Mouse (Mus musculus) ES-E14 (cell line): ENCODE results near the gene Fads1. TPM values are rescaled to one million over a fixed set of nuclear protein-coding genes. Genes with fewer than 3 reads are reported as not detected.

ENCODE experiments used
- DNase-seq: peaks from one replicate; pipeline ENCODE4 v3.0.0-alpha.2; 2013; ENCODE audit warnings: low read depth, low spot score
- H3K27ac ChIP-seq: 2 replicates; pipeline ENCODE4 v1.5.1; 2012; ENCODE audit warnings: low read depth, mild to moderate bottlenecking, low read length, moderate library complexity, mixed read lengths; ENCODE audit not compliant: poor library complexity, insufficient read depth, severe bottlenecking
- H3K36me3 ChIP-seq: 2 replicates; pipeline ENCODE4 v1.6.1; 2012; ENCODE audit warnings: mild to moderate bottlenecking, low read length, moderate library complexity, mixed read lengths; ENCODE audit not compliant: control insufficient read depth, poor library complexity, insufficient read depth, severe bottlenecking
- H3K4me1 ChIP-seq, 2 experiments: fragments of 150-350 bp in 1 of 2; sonication (generic) in 1 of 2; 2 replicates each; pipeline ENCODE4 v1.6.1; 2012; ENCODE audit warnings: low read length in 2 of 2, mild to moderate bottlenecking in 1 of 2, mixed read lengths in 1 of 2; ENCODE audit not compliant: control insufficient read depth in 2 of 2, insufficient read depth in 2 of 2, poor library complexity in 1 of 2
- H3K4me3 ChIP-seq, 2 experiments: fragments of 150-350 bp in 1 of 2; sonication (generic) in 1 of 2; 2 replicates each; pipeline ENCODE4 v1.5.1; 2012; ENCODE audit warnings: low read length in 2 of 2, low read depth in 1 of 2, mild to moderate bottlenecking in 1 of 2, mixed read lengths in 1 of 2; ENCODE audit not compliant: insufficient read depth in 1 of 2, poor library complexity in 1 of 2, severe bottlenecking in 1 of 2
- H3K9ac ChIP-seq: 2 replicates; pipeline ENCODE4 v1.6.1; 2012; ENCODE audit warnings: low read depth, mild to moderate bottlenecking, low read length, mixed read lengths; ENCODE audit not compliant: poor library complexity, insufficient read depth, severe bottlenecking
- H3K9me3 ChIP-seq: fragments of 150-350 bp; sonication (generic); 2 replicates; pipeline ENCODE4 v1.6.1; 2012; ENCODE audit warnings: low read depth, mild to moderate bottlenecking, low read length; ENCODE audit not compliant: control insufficient read depth, insufficient read depth
- CHD2 ChIP-seq: IDR thresholded peaks from 2 replicates; pipeline ENCODE4 v1.6.1; 2014; ENCODE audit warnings: mild to moderate bottlenecking, low read depth, low read length, inconsistent platforms
- HCFC1 ChIP-seq: IDR thresholded peaks from 2 replicates; pipeline ENCODE4 v1.6.1; 2012; ENCODE audit warnings: low read length, inconsistent platforms, borderline replicate concordance; ENCODE audit not compliant: insufficient read depth
- MAFK ChIP-seq: IDR thresholded peaks from 2 replicates; pipeline ENCODE4 v1.6.1; 2014; ENCODE audit warnings: mild to moderate bottlenecking, low read depth, low read length, inconsistent platforms; ENCODE audit not compliant: insufficient read depth
- ZC3H11A ChIP-seq: IDR thresholded peaks from 2 replicates; pipeline ENCODE4 v1.6.1; 2012; ENCODE audit warnings: low read depth, mild to moderate bottlenecking, inconsistent platforms, low read length, borderline replicate concordance
- ZNF384 ChIP-seq: IDR thresholded peaks from 2 replicates; pipeline ENCODE4 v1.6.1; 2012; ENCODE audit warnings: low read depth, low read length, inconsistent platforms
- in situ Hi-C, 2 experiments: fragments of 600-800 bp; cut with MboI; formaldehyde crosslinking; loops; one replicate each; pipeline ENCODE4 v1.15.1; 2025; ENCODE audit warnings: low sequenced_read_pairs in 2 of 2, inconsistent platforms in 1 of 2; ENCODE audit not compliant: unreplicated experiment in 2 of 2
- total RNA-seq: library from RNA; depleted of rRNA; stranded (reverse); fragments of 300-350 nt; gene quantifications from 2 replicates; pipeline ENCODE4 v1.2.3, GENCODE M21; 2012; rRNA removed

Gene Fads1
- total RNA-seq, 1 experiment, result 47.4 TPM

DNA sequence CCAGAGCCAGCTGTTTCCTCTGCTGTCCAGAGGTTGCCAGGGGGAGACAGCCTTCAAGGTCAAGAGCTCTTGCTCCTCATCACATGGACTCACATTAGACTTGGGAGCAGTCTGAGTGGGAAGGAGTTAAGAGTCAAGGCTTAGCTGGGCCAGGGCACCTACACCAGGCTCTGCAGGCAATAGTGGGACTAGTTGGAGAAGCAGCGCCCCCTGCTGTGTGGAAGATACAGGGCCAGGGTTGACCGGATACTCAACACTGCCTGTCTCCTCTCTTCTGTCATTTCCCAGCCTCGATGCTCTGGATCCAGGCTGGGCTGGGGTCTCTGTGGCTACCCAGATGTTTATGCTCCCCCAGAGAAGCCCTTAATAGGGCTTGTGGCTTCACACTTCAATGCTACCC, 61.5 kb downstream of the Fads1 start:
- Histone ChIP-seq H3K9me3 (no peaks in the 10 kb centered on the region), H3K4me3 (no peak overlapping the region), H3K36me3 (no peaks in the 10 kb centered on the region), H3K27ac (no peak overlapping the region), H3K4me1 (peaks cover 6 to 22% of the 10 kb centered on the region in 2 experiments; a peak in 3 of 4 replicates), H3K9ac (no peak overlapping the region)
- in situ Hi-C loops, result no loop called here
- TF ChIP-seq ZNF384, result no peak
- TF ChIP-seq HCFC1, result no peak
- TF ChIP-seq MAFK, result no peak
- TF ChIP-seq CHD2, result no peak
- TF ChIP-seq ZC3H11A, result no peak
- DNase-seq, result no peak

Other genes starting within 250 kb of the Fads1 start
- gene Fth1, start 202.3 kb upstream of the Fads1 start, total RNA-seq, result 413 and 478 TPM in 2 replicates
- 0.62 and 0.95 TPM in 2 replicates for gene Best1, start 181.3 kb upstream of the Fads1 start, total RNA-seq
- gene Rab3il1, start 181.2 kb upstream of the Fads1 start, total RNA-seq, result 3.8 and 4.0 TPM in 2 replicates
- gene Fads3, start 141.3 kb upstream of the Fads1 start, total RNA-seq, result 4.0 and 7.2 TPM in 2 replicates
- 41.5 and 55.5 TPM in 2 replicates for gene Fads2, start 81.1 kb upstream of the Fads1 start, total RNA-seq
- 440 and 455 TPM in 2 replicates for gene Tmem258, start 21.1 kb downstream of the Fads1 start, total RNA-seq
- 110 and 113 TPM in 2 replicates for gene Fen1, start 21.3 kb downstream of the Fads1 start, total RNA-seq
- 35.9 and 58.1 TPM in 2 replicates for gene Myrf, start 57.9 kb downstream of the Fads1 start, total RNA-seq
- 1.2 and 1.6 TPM in 2 replicates for gene Dagla, start 122.0 kb downstream of the Fads1 start, total RNA-seq
- 2.6 and 3.5 TPM in 2 replicates for gene Syt7, start 206.2 kb downstream of the Fads1 start, total RNA-seq